Mouse (Mus musculus): ENCODE measurements around the gene Nptn.

Gene Nptn

DNA sequence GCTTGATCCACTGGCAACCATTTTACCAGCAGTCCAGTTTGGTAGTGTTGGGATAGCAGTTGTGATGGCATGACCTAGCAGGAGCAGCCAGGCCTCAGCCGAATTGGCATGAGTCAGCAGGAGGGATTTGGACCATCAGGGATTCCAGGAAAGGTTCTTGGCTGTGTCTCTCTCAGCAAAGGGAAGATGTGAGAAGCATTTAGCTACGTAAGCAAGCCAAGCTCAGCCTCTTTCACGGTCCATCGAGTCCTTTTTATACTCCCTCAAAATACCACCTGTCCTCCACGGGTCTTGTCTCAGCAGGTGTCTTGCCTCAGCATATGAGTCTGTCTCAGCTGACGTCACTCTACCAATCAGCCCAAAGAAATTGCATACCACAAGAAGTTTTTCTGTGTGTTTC is 101.3 kb downstream of the Nptn start:
- no peak for DNase-seq (ENCODE audit: extremely low read depth, insufficient read length, low spot score)

DNA sequence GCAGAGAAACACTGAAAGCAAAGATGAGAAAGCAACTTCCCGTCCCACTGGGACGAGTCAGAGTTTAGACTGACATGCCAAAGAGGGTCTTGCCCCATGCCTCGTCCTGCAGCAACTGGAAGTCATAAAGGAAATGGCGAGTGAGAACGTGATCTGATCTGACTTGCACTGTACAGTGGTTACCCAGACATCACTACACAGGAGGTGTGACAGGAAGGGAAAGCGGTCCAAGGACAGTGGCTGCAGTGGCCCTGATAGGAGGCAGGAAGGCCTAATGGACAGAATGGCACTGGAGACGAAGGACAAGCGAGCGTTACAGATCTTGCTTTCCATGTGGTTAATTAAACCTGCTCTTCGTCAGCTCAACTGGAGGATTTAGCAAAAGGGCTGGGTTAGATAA is 103.2 kb downstream of the Nptn start:
- DNase-seq (ENCODE audit: extremely low read depth, insufficient read length, low spot score): no peak

DNA sequence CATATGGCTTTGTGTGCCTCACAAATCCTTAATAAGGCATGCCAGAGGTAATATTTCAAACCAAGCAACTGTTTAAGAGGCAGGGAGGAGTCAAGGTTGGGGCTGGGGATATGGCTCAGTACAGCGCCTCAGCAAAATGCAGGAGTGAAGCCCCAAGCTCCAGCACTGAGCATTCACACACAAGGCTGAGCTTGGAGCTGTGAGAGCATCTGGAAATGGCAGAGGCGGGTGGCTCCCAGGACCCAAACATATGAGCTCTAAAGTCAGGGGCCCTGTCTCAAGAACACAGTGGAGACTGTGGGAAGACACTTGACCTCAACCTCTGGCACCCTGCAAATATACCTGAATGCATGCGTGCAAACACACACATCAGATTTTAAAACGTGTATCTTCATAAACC is 106.0 kb downstream of the Nptn start:
- DNase-seq (ENCODE audit: extremely low read depth, insufficient read length, low spot score): no peak

DNA sequence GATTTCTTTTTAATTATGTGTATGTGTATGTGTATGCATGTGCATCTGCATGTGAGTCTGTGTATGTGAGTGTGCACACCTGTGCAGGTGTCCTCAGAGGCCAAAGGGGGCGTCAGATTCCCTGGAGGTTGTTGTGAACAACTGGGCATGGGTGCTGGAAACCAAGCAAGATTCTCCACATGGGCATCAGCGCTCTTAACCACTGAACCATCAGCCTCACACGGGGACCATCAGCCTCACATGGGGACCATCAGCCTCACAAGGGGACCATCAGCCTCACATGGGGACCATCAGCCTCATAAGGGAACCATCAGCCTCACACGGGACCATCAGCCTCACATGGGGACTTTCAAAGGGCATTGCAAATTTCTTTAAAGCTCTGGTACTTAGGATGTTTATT is 108.7 kb downstream of the Nptn start:
- DNase-seq (ENCODE audit: extremely low read depth, insufficient read length, low spot score): no peak

DNA sequence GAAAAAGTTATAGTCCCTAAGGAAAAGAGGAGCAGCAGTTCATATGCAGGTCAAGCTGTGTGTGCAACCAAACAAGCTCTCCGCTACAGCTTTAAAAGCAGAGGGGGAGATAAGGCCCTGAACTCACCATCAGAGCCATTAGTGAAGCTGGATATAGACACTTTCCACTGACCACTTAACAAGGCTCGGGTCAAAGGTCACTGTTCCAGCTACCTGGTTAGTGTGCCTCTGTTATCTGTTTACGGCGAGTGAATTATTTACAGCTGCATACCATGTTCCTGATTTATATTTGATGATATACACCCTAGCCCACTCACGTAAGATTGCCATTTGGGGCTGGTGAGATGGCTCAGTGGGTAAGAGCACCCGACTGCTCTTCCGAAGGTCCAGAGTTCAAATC is 109.4 kb downstream of the Nptn start:
- no peak for DNase-seq (ENCODE audit: extremely low read depth, insufficient read length, low spot score)

DNA sequence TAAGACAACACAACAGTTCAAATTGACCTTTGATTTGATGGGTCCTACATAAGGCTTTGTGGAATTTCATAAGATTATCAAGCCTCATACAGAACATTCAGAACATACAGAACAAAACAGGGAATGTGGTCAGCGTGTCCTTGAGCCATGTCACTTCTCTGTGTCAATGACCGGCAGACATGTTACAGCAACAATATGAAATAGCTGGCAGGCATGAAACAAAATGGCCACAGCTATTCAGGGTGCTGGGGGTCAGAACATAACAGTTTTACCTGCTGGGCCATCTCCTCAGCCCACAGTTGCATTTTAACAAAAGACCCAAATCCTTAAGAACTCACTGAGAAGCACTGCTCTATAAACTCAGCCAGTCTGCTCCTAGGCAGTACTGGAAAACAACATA is 116.4 kb downstream of the Nptn start:
- no peak for DNase-seq (ENCODE audit: extremely low read depth, insufficient read length, low spot score)

DNA sequence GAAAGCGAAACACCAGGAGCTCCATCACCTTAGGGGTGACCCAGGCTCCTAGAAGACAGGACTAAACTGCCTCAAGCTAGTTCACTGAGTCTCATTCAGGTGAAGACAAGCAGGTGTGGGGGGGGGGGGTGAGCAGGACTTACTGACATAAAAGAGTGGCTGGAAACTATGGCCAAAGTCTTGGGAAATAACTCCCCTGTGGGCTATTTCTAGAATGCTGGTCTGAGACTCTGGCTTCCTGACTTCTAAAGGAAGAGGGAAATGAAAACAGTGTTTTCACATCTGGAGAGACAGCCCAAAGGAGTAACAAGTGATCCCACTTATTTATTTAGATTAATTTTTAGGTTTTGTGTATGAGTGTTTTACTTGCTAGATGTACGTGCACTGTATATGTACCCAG is 119.7 kb downstream of the Nptn start:
- DNase-seq (ENCODE audit: extremely low read depth, insufficient read length, low spot score): no peak

DNA sequence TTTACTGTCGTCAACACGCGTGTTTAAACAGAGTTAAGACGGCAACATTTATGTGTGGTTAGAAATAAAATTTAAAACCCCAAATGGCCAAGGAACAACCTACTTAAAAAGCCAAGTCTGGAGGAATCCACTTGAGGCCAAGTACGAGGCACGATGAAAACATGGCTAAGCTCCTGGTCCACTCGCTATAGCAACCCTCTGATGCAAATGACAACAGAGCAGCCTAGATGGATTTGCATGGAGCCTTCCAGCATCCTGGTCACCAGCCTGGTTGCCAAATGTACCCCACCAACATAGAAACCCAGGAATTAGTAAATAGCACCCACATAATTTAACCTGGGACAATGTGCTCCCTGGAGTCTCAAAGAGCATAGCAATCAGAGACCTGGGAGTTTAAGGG is 121.7 kb downstream of the Nptn start:
- DNase-seq (ENCODE audit: extremely low read depth, insufficient read length, low spot score): no peak

DNA sequence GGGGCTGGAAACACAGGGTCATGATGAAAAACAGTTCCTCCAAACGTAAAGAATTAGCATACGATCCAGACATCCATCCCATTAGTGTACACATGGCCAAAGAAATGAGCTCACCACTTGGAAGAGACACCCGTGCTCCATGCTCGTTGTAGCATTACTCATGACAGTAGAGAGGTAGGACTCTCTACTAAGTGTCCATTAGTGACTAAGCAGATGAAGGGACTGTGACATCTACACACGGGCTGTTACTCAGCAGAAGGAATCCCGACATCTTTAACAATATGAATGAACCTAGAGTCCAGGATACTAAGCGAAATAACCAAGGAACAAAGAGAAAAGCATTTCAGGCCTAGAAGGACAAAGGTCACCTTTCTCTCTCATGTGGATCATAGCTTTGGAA is 124.0 kb downstream of the Nptn start:
- DNase-seq (ENCODE audit: extremely low read depth, insufficient read length, low spot score): peak; percentile 36

Data from 3134 (cell line).